Mouse (Mus musculus): Measurements from ENCODE around the gene Traf7. TPM values are rescaled to one million over a fixed set of nuclear protein-coding genes. Genes with fewer than 3 reads are reported as not detected.

The Traf7 gene
- polyA plus RNA-seq (2017; shearing (Covaris generic)), result 10 to 100 TPM; 64.2 to 74.9 TPM

DNA sequence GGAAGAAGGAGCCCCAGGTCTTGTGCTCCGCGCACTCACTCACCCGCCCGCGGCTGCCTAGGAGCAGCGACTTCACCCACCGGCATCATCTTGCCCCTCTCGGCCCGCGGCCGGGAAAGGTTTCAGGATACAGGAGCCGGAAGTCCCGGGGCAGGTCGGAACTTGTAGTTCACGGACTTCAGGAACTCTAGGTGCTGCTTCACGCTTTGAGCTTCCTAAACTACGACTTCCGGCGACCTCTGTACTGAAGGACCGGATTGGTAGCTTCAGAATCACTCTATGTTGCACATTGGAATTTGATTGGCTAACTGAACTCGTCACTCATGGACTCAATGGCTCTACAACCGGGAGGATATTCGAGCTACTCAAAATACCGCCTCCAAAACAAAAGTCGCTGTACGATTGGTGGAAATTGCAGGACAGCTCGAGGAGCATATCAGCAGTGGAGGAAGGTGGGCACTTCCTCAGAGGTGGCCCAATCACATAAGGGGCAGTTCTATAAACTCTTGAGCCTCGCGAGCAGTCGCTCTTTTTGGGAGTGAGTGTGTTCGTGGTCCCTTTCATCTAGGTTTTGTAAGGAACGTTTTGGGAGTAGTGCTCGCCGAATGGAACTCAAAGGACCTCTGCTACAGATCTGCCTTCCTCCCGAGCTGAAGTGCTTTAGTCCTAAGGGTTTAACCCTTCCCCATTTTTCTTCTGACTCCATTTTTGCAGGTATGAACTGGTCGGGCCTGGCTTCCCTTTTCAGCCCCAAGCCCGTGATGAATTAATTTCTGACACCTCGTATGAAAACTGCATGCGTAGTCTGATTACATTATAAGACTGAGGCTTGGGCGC, at the start of gene Traf7:
TSS of gene Traf7 (minus strand) at position 216 of the 837 bp plus-strand sequence.

DNA sequence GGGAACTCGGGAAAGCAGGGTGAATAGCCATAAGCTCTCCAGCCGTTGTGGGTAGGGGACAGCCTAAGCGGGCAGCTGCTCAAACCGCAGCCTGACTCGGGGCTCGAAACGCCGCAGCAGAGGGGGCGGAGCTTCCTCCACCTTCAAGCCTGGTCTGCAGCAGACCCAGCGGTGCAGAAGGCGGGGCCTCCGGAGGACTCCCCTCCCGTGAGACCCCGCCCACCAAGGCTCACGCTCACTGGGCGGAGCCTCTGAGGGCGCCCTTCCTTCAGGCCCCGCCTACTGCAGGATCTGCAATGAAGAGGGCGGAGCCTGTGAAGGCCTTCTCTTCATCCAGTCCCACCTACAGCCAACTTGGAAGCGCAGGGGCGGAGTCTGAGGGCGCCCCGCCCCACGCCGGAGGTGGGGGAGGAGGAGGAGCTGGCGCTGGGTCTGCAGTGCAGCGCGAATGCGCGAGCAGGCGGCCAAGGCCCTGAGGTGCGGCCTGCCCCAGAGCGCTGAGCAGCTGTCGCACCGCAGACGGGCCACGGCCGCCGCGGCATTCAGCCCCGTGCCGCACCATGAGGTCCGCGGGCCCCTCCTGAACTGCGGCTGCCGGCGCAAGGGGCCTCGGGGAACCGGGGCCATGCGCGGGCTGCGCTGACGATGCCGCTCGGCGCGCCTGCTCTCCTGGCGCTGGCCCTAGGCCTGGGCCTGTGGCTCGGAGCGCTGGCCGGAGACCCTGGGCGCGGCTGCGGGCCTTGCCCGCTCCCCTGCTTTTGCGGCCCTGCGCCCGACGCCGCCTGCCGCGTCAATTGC, 22.1 kb upstream of the Traf7 start, which contains the start of gene Pkd1:
TSS of gene Pkd1 (plus strand) at position 217 of the 798 bp plus-strand sequence.

DNA sequence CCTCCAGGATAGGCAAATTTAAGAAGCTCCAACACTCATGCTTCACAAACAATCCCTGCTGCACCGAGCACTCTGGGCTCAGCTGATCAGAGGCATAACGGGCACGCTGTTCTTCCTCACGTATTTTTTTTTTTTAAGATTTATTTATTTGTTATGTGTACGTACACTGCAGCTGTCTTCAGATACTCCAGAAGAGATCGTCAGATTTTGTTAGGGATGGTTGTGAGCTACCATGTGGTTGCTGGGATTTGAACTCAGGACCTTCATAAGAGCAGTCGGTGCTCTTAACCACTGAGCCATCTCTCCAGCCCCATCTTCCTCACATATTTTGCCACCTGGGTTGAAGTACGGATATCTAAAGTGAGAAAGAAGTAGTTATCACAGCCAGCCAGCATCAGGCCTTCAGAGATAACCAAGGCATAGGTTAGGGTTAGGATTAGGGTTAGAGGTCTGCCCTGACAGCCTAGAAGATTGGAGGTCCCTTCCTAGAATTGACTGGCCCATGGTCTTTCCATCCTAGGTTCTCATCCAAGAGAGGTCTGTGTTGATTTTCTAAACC, 6.5 kb upstream of the Traf7 start, which contains the start of gene Rab26:
TSS of gene Rab26 (minus strand) at position 51 of the 559 bp plus-strand sequence.

DNA sequence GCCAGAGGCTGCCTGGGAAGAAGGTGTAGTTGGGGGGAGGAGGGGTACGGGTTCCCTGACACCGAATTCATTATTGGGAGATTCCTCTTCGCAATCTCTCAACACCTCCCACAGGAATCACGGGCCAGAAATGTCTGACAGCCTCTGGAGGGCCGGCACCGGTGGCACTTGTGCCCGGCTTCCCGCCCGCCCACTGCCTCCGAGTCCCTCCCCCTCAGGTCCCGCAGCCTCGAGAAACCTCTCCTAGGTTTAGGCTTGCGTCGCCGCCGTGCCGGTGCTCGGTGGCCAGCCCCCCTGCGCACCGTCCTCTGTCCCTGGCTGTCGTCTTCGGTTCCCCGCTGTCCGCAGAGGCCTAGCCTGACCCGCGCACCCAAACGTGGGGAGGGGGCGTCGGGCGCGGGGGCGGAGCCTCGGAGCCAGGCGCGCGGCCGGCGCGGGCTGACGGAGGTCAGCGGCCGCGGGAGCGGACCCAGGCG, 39.5 kb downstream of the Traf7 start, which contains the start of gene Caskin1:
TSS of gene Caskin1 (plus strand) at position 416 of the 476 bp plus-strand sequence.

DNA sequence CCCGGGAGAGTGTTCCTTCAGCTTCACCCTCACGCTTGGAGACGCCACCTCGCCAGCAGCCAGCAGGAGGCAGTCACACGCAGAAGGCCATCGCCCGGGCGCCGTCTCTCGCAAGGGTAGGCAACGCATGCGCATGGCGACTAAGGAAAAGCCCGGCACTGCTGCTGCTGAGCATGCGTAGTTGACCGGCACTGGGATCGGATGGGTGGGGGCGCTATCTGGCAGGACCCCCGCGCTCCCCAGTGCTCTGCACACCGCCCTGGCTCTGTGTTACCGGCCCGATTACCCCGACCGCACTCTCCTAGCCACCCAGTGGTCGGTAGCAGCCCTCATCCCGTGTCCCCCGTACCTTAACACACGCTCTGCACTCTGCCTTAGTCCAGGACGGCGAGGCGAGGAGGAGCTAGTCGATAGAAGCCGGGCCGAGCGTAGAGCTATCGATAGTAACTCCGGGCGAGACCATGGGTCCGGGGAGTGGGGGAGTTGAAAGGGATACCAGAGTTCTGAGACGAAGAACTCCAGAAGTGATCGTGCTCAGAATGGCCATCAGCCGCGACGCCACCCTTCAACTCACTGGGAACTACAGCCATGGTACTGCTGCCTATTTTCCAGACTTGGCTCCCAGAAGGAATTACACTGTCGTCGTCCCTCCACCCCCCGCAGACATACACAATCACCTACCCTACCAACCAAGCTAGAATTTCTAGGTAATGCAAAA, 48.9 kb downstream of the Traf7 start, which contains the start of gene Mlst8:
TSS of gene Mlst8 (minus strand) at position 416 of the 718 bp plus-strand sequence.

DNA sequence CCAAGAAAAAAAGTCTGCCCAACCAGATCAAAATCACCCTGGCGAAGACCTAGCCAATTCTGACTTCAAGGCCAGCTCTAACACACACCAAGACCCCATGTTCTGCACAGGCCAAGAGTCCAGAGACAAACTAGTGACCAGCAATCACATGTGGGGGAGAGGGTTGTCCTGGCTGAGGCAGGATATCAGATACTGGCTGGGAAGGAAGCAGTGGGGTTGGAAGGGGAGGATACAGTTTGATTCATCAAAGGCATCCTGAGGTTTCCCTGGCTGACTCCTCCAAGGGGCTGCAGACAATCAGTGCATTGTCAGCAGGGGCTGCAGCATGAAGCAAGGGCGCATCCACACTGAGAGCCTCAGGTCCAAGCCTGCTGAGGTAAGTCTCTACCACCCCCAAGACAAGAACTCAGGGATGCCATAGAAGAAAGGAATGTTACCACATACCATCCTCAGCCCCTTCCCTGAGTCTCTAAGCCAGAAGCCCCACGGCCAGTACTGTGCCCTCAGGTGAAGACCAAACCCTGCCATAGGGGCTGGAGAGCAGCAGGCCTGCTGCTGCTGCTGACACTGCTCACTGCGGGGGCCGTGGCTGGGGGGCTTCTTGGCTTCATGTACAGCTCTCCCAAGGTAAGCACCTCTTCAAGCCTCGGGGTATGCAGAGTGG, 54.0 kb downstream of the Traf7 start, which contains the start of gene Bricd5:
TSS of gene Bricd5 (plus strand) at position 273 of the 664 bp plus-strand sequence.

DNA sequence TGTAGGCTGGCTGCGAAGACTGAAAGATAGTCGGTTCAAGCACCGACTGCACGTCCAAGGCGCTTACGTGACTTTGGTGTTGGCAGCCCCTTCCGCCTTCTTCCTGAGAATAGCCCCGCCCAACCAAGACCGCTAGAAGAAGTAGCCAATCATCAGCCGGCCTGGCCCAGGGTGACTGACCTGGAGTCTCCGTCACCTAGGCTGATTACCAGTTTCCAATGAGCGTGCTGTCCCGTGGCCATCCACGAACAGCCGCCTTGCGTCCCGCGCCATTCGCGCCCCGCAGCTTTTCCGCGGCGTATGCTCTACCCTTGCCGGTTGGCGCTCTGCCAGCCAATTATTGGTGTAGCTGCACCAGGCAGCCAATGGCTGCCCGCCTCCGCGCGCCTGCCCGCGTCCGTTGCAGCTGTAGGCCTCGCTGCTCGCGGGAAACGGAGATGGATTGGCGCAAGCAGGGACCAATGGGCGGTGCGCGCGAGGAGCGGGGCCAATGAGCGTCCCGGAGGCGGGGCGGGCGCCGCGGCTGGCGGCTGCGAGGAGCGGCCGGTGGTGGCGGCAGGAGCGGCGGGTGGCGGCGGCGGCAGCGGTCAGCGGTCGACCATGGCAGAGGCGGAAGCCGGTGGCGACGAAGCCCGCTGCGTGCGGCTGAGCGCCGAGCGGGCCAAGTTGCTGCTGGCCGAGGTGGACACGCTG, 57.7 kb downstream of the Traf7 start, which contains the start of the genes E4f1 and Pgp:
TSS of gene E4f1 (minus strand) at position 404 of the 693 bp plus-strand sequence.
TSS of gene Pgp (plus strand) at position 483 of the 693 bp plus-strand sequence.

Other genes starting within 250 kb of the Traf7 start
- gene Abca17, start 176.9 kb downstream of the Traf7 start, polyA plus RNA-seq (2017; shearing (Covaris generic)), result under 1 TPM in 1 of 2 experiments, not detected in 1; 0.20 TPM
- gene Abca3, start 176.0 kb downstream of the Traf7 start, polyA plus RNA-seq (2017; shearing (Covaris generic)), result 10 to 100 TPM; 11.1 to 24.7 TPM
- gene Rnps1, start 113.4 kb downstream of the Traf7 start, polyA plus RNA-seq (2017; shearing (Covaris generic)), result 100 to 1,000 TPM; 176 to 205 TPM
- gene Eci1, start 101.3 kb downstream of the Traf7 start, polyA plus RNA-seq (2017; shearing (Covaris generic)), result 10 to 100 TPM; 55.9 to 97.4 TPM
- gene Dnase1l2, start 84.8 kb downstream of the Traf7 start, polyA plus RNA-seq (2017; shearing (Covaris generic)), result 1 to 10 TPM; 1.7 to 4.9 TPM
- gene E4f1, start 57.6 kb downstream of the Traf7 start, polyA plus RNA-seq (2017; shearing (Covaris generic)), result 10 to 100 TPM; 70.0 to 73.0 TPM
- 10 to 100 TPM; 40.8 to 46.2 TPM for gene Pgp, start 57.5 kb downstream of the Traf7 start, polyA plus RNA-seq (2017; shearing (Covaris generic))
- not detected for gene Bricd5, start 54.1 kb downstream of the Traf7 start, polyA plus RNA-seq (2017; shearing (Covaris generic))
- gene Mlst8, start 48.9 kb downstream of the Traf7 start, polyA plus RNA-seq (2017; shearing (Covaris generic)), result 10 to 100 TPM; 21.0 to 27.6 TPM
- under 1 TPM; 0.12 to 0.76 TPM for gene Caskin1, start 39.3 kb downstream of the Traf7 start, polyA plus RNA-seq (2017; shearing (Covaris generic))
- 10 to 100 TPM in 1 of 2 experiments, 1 to 10 TPM in 1; 6.7 to 13.8 TPM for gene Rab26, start 6.3 kb upstream of the Traf7 start, polyA plus RNA-seq (2017; shearing (Covaris generic))
- gene Pkd1, start 21.9 kb upstream of the Traf7 start, polyA plus RNA-seq (2017; shearing (Covaris generic)), result 10 to 100 TPM; 25.4 to 40.3 TPM
- 10 to 100 TPM; 29.8 to 34.8 TPM for gene Tsc2, start 104.7 kb upstream of the Traf7 start, polyA plus RNA-seq (2017; shearing (Covaris generic))
- 1 to 10 TPM; 3.1 to 6.3 TPM for gene Nthl1, start 104.7 kb upstream of the Traf7 start, polyA plus RNA-seq (2017; shearing (Covaris generic))
- gene Slc9a3r2, start 122.4 kb upstream of the Traf7 start, polyA plus RNA-seq (2017; shearing (Covaris generic)), result under 1 TPM in 1 of 2 experiments, not detected in 1; 0.45 TPM
- gene Npw, start 130.5 kb upstream of the Traf7 start, polyA plus RNA-seq (2017; shearing (Covaris generic)), result under 1 TPM in 1 of 2 experiments, not detected in 1; 0.35 TPM
- gene Zfp598, start 141.7 kb upstream of the Traf7 start, polyA plus RNA-seq (2017; shearing (Covaris generic)), result 10 to 100 TPM; 14.7 to 16.2 TPM
- 1 to 10 TPM in 1 of 2 experiments, under 1 TPM in 1; 0.92 to 1.0 TPM for gene Syngr3, start 162.0 kb upstream of the Traf7 start, polyA plus RNA-seq (2017; shearing (Covaris generic))
- gene Gfer, start 168.2 kb upstream of the Traf7 start, polyA plus RNA-seq (2017; shearing (Covaris generic)), result 10 to 100 TPM; 34.1 to 41.6 TPM
- 1 to 10 TPM; 1.3 to 1.4 TPM for gene Noxo1, start 168.3 kb upstream of the Traf7 start, polyA plus RNA-seq (2017; shearing (Covaris generic))
- gene Tbl3, start 179.7 kb upstream of the Traf7 start, polyA plus RNA-seq (2017; shearing (Covaris generic)), result 10 to 100 TPM; 50.5 to 56.8 TPM
- gene Rnf151, start 190.1 kb upstream of the Traf7 start, polyA plus RNA-seq (2017; shearing (Covaris generic)), result under 1 TPM; 0.18 to 0.50 TPM
- gene Rps2, start 190.2 kb upstream of the Traf7 start, polyA plus RNA-seq (2017; shearing (Covaris generic)), result 1,000 to 10,000 TPM in 1 of 2 experiments, 100 to 1,000 TPM in 1; 636 to 1,022 TPM
- 100 to 1,000 TPM; 191 to 287 TPM for gene Ndufb10, start 196.5 kb upstream of the Traf7 start, polyA plus RNA-seq (2017; shearing (Covaris generic))
- gene Rpl3l, start 199.9 kb upstream of the Traf7 start, polyA plus RNA-seq (2017; shearing (Covaris generic)), result under 1 TPM; 0.16 to 0.18 TPM
- 10 to 100 TPM; 20.5 to 22.6 TPM for gene Msrb1, start 208.7 kb upstream of the Traf7 start, polyA plus RNA-seq (2017; shearing (Covaris generic))
- gene Hs3st6, start 225.1 kb upstream of the Traf7 start, polyA plus RNA-seq (2017; shearing (Covaris generic)), result not detected

All from activated CD4-positive, CD25-positive, alpha-beta regulatory T cell (primary cell).